Mouse (Mus musculus) heart, postnatal 10 days (tissue): ENCODE measurements around the gene Krt90. TPM values are rescaled to one million over a fixed set of nuclear protein-coding genes. Genes with fewer than 3 reads are reported as not detected.
"Not testable (repeated sequence)": the region's sequence is repeated elsewhere in the genome, so short reads cannot be mapped to it uniquely, and the experiment has no call there.

Experiments
- DNase-seq, 2 experiments: peaks; one replicate each; pipeline ENCODE4 v3.0.0; 2021
- intact Hi-C: fragments of 180-260 bp; cut with DNase I; formaldehyde crosslinking; loops from one replicate; pipeline ENCODE4 v1.15.1; 2025
- microRNA-seq, 2 experiments: library from miRNA; unstranded; fragments of <30 nt; microRNA quantifications; one replicate each; pipeline ENCODE4 v1.2.0; 2022
- total RNA-seq, 2 experiments: library from RNA; stranded (reverse); gene quantifications; 2 replicates each; pipeline ENCODE4 v1.2.3; 2021

Krt90 gene
- total RNA-seq, 2 experiments from 2014 or later = not detected

DNA sequence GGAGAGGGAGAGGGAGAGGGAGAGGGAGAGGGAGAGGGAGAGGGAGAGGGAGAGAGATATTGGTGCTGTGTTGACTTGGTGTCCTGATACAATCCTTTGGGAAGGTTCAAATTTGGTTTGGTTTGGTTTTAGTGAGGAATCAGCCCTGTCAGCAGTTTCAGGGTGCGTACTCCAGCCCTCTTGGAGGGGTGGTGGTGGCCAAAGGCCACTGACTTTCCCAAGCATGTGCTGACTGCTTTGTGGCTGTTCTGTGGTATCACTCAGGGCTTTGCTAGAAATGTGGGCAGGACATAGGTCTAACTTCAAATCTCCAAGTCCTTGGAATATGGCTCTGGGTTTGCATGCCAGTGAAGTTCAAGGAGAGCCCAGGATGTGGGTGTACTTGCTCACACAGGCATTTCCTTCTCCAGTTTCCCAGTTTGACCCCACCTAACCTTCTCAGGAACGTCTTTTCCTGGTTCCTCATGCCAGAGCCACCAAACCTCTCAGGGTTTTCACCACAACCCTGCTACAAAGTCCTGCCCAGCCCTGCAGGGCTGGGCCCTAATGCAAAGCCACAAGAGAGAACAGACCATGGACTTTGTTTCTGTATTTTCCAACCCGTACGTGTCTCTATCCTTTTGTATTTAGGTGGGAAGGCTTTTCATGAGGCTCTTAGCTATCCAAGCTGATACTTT lies 40.1 kb downstream of the Krt90 start:
- no peak for DNase-seq
- intact Hi-C loops = loop anchor here (5.0 kb wide), 1 partner anchor 540 kb away; no protein-coding TSS in a partner anchor

DNA sequence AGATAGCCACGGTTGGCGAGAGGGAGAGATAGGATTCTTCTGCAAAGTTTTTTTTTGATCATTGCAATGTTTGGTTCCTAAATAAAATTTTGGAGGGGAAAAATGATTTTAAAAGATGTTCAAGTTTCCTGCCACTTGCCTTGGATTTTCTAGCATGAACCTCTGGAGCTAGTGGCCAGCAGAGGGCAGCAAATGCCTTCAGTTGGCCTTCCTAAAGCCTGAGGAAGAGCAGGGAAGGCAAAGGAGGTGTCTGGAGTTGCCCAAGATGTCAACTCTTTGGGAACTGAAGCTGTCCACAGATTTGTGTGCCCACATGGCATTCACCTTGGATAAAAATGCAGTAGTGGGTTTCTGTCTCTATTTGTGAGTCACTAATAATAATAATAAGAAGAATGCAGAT lies 43.0 kb downstream of the Krt90 start:
- peak; percentile 72 to 83 for DNase-seq
- intact Hi-C loops = loop anchor here (1.0 to 5.0 kb wide), 5 partner anchors 179 to 543 kb away; no protein-coding TSS in a partner anchor

GRCm38 (mm10) chr15:101517161-101517560 lies 45.6 kb downstream of the Krt90 start, which contains the start of gene Gm49425:
Gene Gm49425, minus strand, starts transcription at chr15:101517261.
- intact Hi-C loops, DNase-seq: not testable (repeated sequence)

DNA sequence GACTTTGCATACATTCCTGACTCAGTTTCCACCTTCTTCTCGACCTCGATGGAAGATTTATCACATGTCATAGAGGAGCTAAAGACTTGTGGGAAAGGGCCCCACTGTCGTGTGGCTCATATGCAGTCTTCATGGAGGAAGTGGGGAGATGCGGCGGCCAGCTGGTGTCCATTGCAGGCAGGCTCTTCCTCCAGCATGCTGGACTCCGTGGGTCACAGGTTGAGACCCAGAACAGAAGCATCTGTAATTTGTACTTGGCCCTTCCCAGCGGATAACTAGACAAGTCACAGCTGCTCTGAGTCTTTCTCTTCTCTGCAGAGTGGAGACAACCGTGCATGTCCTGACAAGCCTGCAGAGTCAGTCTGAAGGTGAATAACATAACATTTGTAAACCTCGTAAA lies 54.5 kb downstream of the Krt90 start:
- intact Hi-C loops = no loop called here
- DNase-seq = no peak

- intact Hi-C loops = no loop called here
- no peak for DNase-seq
Observed at GRCm38 (mm10) chr15:101506896-101507758, 55.6 kb downstream of the Krt90 start.

Small RNA genes lying within 50 kb of the gene (microRNA-seq; reads per million reads assigned to microRNA genes)
- 0 reads per million in 2 experiments for gene Gm44393
- gene Gm44460 = 0 reads per million in 2 experiments

Other genes starting within 250 kb of the Krt90 start
- 1 to 10 TPM; 1.7 to 2.2 TPM for gene Krt80, start 192.8 kb downstream of the Krt90 start, total RNA-seq
- gene Krt7, start 151.9 kb downstream of the Krt90 start, total RNA-seq = 1 to 10 TPM; 3.8 to 4.5 TPM
- gene Krt87, start 124.1 kb downstream of the Krt90 start, total RNA-seq = not detected
- not detected for gene Krt88, start 115.2 kb downstream of the Krt90 start, total RNA-seq
- not detected for gene Krt81, start 99.2 kb downstream of the Krt90 start, total RNA-seq
- not detected for gene Krt86, start 89.5 kb downstream of the Krt90 start, total RNA-seq
- not detected for gene Krt83, start 71.4 kb downstream of the Krt90 start, total RNA-seq
- gene Gm49425, start 45.7 kb downstream of the Krt90 start, total RNA-seq = not detected
- gene Krt84, start 30.1 kb downstream of the Krt90 start, total RNA-seq = not detected
- gene Krt82, start 12.3 kb downstream of the Krt90 start, total RNA-seq = not detected
- not detected for gene Krt75, start 11.0 kb upstream of the Krt90 start, total RNA-seq
- not detected for gene Gm5414, start 65.2 kb upstream of the Krt90 start, total RNA-seq
- gene Gm5478, start 84.4 kb upstream of the Krt90 start, total RNA-seq = not detected
- gene Krt6b, start 117.3 kb upstream of the Krt90 start, total RNA-seq = under 1 TPM; 0.12 to 0.15 TPM
- gene Krt6a, start 131.4 kb upstream of the Krt90 start, total RNA-seq = not detected
- not detected for gene Krt5, start 149.9 kb upstream of the Krt90 start, total RNA-seq
- gene Krt71, start 180.2 kb upstream of the Krt90 start, total RNA-seq = not detected
- not detected for gene Krt72, start 223.5 kb upstream of the Krt90 start, total RNA-seq
- gene Krt73, start 239.4 kb upstream of the Krt90 start, total RNA-seq = not detected